Mouse (Mus musculus) limb, embryonic 13.5 days (tissue): ENCODE results near the gene Aym1. TPM values are rescaled to one million over a fixed set of nuclear protein-coding genes. Genes with fewer than 3 reads are reported as not detected.

Experiments
- ATAC-seq: fragments of 200-750 bp; cut with Nextera tagmentation; 2 replicates; pipeline ENCODE4 v1.8.0; 2017; ENCODE audit warnings: low read depth, moderate number of reproducible peaks, moderate TSS enrichment; ENCODE audit not compliant: low FRiP score
- H3K27ac ChIP-seq: fragments of 300-500 bp; sonication (generic); 2 replicates; pipeline ENCODE4 v1.5.1; 2015; ENCODE audit warnings: inconsistent platforms, mild to moderate bottlenecking, moderate library complexity
- H3K27me3 ChIP-seq: fragments of 300-500 bp; sonication (generic); 2 replicates; pipeline ENCODE4 v1.6.1; 2015; ENCODE audit warnings: mild to moderate bottlenecking, inconsistent platforms
- H3K36me3 ChIP-seq: fragments of 300-500 bp; sonication (generic); 2 replicates; pipeline ENCODE4 v1.6.1; 2015; ENCODE audit warnings: inconsistent platforms, mild to moderate bottlenecking, moderate library complexity
- H3K4me1 ChIP-seq: fragments of 300-500 bp; sonication (generic); 2 replicates; pipeline ENCODE4 v1.6.1; 2015; ENCODE audit warnings: inconsistent platforms
- H3K4me2 ChIP-seq: fragments of 300-500 bp; sonication (generic); replicated peaks from 2 replicates; pipeline ENCODE4 v1.6.1; 2015; ENCODE audit warnings: inconsistent platforms, mild to moderate bottlenecking, moderate library complexity
- H3K4me3 ChIP-seq: fragments of 300-500 bp; sonication (generic); 2 replicates; pipeline ENCODE4 v1.5.1; 2015; ENCODE audit warnings: moderate library complexity, mild to moderate bottlenecking, inconsistent platforms
- H3K9ac ChIP-seq: fragments of 300-500 bp; sonication (generic); 2 replicates; pipeline ENCODE4 v1.6.1; 2015; ENCODE audit warnings: mild to moderate bottlenecking, inconsistent platforms
- H3K9me3 ChIP-seq: fragments of 300-500 bp; sonication (generic); 2 replicates; pipeline ENCODE4 v1.6.1; 2016; ENCODE audit warnings: inconsistent platforms
- WGBS: fragments of 180-500 bp; shearing (Covaris S2); methylation state at CpG from one replicate; pipeline ENCODE4 v1.1.7; 2015; 5-methylcytosine and 5-hydroxymethylcytosine counted together
- microRNA-seq: library from miRNA; unstranded; fragments of <30 nt; microRNA quantifications from one replicate; pipeline ENCODE4, GENCODE M21; 2016
- polyA plus RNA-seq: library from polyadenylated mRNA; unstranded; fragments of >200 nt; fragmentation: Nextera tagmentation; extraction: Ambion mirVana; gene quantifications from 2 replicates; pipeline ENCODE4 v1.2.1, GENCODE M21; 2015

Gene Aym1
- polyA plus RNA-seq, 1 experiment from 2014 or later: not detected

DNA sequence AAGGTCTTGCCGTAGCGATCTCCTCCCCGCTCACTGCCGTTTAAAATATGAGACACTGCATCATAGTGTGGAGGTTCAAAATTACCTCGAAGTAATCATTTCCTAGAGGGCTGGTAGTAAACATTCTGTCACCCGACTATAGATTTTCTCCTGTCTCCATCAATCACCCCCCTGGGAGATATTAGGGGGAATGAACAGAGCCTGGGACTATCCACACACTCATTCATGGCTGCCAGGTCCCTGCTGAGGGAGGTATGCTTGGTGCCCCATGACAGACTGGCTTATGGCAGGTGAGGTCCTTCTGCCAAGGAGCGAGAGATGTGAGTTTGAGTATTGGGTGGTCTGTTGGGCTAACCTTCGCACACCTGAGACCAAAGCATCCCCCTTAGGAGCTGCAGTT, 23.5 kb downstream of the Aym1 start:
- H3K9me3 ChIP-seq: no peaks in the 10 kb centered on the region
- no peak overlapping the region for H3K27ac ChIP-seq
- WGBS: 80% methylated on average over 8 of the region's 8 CpGs
- no peak overlapping the region for H3K4me3 ChIP-seq
- H3K36me3 ChIP-seq: no peaks in the 10 kb centered on the region
- 0 out of 2 replicates have a peak, but pooled peaks cover 3% of the 10 kb centered on the region for H3K27me3 ChIP-seq
- H3K4me2 ChIP-seq: no peak overlapping the region
- H3K4me1 ChIP-seq: peaks cover 4% of the 10 kb centered on the region
- no peak overlapping the region for H3K9ac ChIP-seq
- no peak for ATAC-seq

DNA sequence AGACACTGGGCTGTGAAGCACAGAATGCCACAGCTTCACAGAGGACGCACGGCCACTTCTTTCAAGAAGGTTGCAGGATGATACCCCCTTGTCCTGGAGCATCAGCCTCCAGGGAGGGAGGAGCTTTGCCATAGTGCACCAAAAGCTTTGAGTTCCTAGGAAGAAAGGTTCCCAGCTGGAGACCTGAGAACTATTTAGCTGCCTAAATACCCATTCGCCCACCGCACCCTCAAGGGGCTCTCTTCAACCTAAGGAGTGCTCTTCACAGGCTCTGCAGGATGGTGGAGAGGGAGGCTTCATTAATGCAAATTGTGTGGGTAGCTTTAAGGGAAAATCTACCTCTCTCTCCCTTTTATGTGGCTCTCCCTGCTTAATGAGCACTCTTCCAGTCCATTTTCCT, 25.5 kb downstream of the Aym1 start:
- no peaks in the 10 kb centered on the region for H3K9me3 ChIP-seq
- no peak overlapping the region for H3K4me3 ChIP-seq
- H3K4me2 ChIP-seq: no peak overlapping the region
- no peak for ATAC-seq
- no peaks in the 10 kb centered on the region for H3K4me1 ChIP-seq
- H3K36me3 ChIP-seq: no peaks in the 10 kb centered on the region
- H3K9ac ChIP-seq: no peak overlapping the region
- H3K27ac ChIP-seq: no peak overlapping the region
- 0 out of 2 replicates have a peak, but pooled peaks cover 3% of the 10 kb centered on the region for H3K27me3 ChIP-seq
- WGBS: 65% methylated on average over 4 of the region's 4 CpGs

GRCm38 (mm10) chr5:113393766-113394165, 36.7 kb downstream of the Aym1 start:
- Histone ChIP-seq H3K4me3 (no peak overlapping the region), H3K27me3 (peaks cover 13% of the 10 kb centered on the region; the same call in 1 of the 2 replicates), H3K9ac (no peak overlapping the region), H3K27ac (no peak overlapping the region), H3K4me1 (no peaks in the 10 kb centered on the region), H3K4me2 (no peak overlapping the region), H3K9me3 (no peaks in the 10 kb centered on the region), H3K36me3 (no peaks in the 10 kb centered on the region)
- ATAC-seq: no peak
- WGBS: 60% methylated on average over 8 of the region's 8 CpGs

- Histone ChIP-seq H3K27ac (no peak overlapping the region), H3K27me3 (peaks cover 13% of the 10 kb centered on the region; the same call in 1 of the 2 replicates), H3K4me3 (no peak overlapping the region), H3K36me3 (no peaks in the 10 kb centered on the region), H3K4me2 (no peak overlapping the region), H3K9me3 (peaks cover 10% of the 10 kb centered on the region), H3K9ac (no peak overlapping the region), H3K4me1 (no peaks in the 10 kb centered on the region)
- ATAC-seq: no peak
- WGBS: 76% methylated on average over 17 of the region's 17 CpGs
Measured at GRCm38 (mm10) chr5:113396286-113396934, 39.3 kb downstream of the Aym1 start.

DNA sequence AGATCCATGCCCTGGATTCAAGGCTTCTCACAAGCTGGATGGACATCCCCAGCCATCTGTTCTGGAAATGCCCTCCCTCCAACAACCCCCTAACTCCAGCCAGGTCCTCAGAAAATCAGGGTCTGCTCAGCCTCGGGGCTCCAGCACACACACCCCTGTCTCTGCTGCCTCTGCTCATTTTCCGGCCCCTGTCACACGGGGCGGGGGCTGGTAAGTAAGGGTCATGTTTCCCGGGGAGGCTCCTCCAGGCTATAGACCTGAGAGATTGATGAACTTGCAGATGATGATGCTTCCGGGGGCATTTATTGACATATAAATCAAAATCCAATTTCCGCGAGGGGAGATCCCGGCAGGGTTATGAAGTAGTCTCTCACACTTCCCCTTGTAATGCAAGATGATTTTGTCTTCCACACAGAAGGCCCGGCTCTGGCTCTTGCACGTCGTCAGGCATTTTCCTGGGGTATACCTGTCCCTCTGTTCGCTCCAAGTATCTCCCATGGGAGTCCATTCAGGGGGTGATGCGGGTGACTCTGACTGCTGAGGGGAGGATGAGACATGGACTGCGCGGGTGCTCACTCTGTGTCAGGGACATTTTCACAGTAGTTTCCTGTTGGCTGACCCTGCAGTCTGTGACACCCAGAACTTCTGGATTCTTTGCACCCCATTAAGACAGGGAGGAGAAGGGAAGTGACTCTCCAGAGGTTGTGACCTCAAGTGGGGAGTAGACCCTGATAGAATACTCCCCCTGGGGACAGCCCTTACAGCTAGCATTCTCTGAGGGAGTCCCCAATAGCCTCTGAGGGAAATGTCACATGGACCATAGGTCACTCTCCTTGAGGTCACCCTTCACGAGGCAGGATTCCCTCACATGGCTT, 40.6 kb downstream of the Aym1 start:
- H3K27ac ChIP-seq: no peak overlapping the region
- peaks cover 10% of the 10 kb centered on the region for H3K9me3 ChIP-seq
- no peaks in the 10 kb centered on the region for H3K36me3 ChIP-seq
- ATAC-seq: no peak
- WGBS: 59% methylated on average over 17 of the region's 17 CpGs
- H3K9ac ChIP-seq: no peak overlapping the region
- H3K4me3 ChIP-seq: no peak overlapping the region
- no peaks in the 10 kb centered on the region for H3K4me1 ChIP-seq
- H3K4me2 ChIP-seq: no peak overlapping the region
- peaks cover 8% of the 10 kb centered on the region; the same call in 1 of the 2 replicates for H3K27me3 ChIP-seq

DNA sequence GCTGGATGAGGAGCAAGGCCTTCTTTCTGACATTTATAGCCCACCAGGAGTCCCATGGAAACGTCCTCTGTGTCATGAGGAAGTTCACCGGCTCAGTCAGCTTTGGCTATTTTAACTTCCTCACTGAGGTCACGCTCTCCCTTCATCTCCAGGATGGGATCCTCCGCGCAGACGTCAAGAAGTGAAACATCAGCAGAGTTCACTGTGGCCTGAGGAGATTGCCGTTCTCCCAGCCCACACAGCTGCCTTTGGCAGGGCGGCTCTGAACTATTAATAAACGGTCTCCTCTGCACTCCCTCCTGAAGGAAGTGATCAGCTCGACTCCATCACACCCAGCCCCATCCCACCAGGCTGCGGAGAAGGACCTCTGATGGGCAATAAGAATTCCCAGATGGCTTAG, 45.6 kb downstream of the Aym1 start:
- WGBS: 56% methylated on average over 11 of the region's 11 CpGs
- no peaks in the 10 kb centered on the region for H3K36me3 ChIP-seq
- ATAC-seq: no peak
- no peak overlapping the region for H3K27ac ChIP-seq
- H3K4me3 ChIP-seq: no peak overlapping the region
- H3K9me3 ChIP-seq: peaks cover 10% of the 10 kb centered on the region
- H3K27me3 ChIP-seq: no peaks in the 10 kb centered on the region
- H3K4me1 ChIP-seq: no peaks in the 10 kb centered on the region
- no peak overlapping the region for H3K9ac ChIP-seq
- no peak overlapping the region for H3K4me2 ChIP-seq

DNA sequence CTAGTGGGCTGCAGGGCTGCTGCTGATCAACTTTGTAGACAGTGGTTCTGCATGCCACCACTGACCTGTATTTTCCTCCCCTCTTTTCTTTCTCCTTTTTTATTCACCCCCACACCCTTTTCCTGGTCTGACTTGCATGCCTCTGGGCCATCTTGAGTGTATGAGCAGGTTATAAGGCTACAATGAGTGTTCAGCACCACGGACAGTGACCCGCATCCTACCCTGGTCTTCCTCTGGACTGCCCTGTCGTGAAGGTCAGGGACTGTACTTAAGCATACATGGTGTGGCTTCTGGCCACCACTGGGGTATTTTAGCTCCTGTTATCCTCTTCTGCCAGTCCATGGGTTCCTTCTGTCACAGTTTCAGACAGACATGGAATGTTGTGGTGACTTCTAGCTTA, 50.3 kb downstream of the Aym1 start:
- no peaks in the 10 kb centered on the region for H3K4me1 ChIP-seq
- no peaks in the 10 kb centered on the region for H3K36me3 ChIP-seq
- 3% methylated on average over 3 of the region's 3 CpGs for WGBS
- H3K9ac ChIP-seq: no peak overlapping the region
- H3K27me3 ChIP-seq: no peaks in the 10 kb centered on the region; the same call in 1 of the 2 replicates
- H3K9me3 ChIP-seq: no peaks in the 10 kb centered on the region; the same call in 1 of the 2 replicates
- H3K4me3 ChIP-seq: no peak overlapping the region
- no peak overlapping the region for H3K27ac ChIP-seq
- H3K4me2 ChIP-seq: no peak overlapping the region
- ATAC-seq: no peak

Small RNA genes within 50 kb of the gene (microRNA-seq; reads per million reads assigned to microRNA genes)
- gene Mir7229 (not detected), gene Mir7230 (not detected)

Other genes with a start within 250 kb of the Aym1 start
- gene 2900026A02Rik, start 136.1 kb upstream of the Aym1 start, polyA plus RNA-seq: 6.0 and 7.2 TPM in 2 replicates
- not detected in 2 replicates for gene Tmem211, start 130.4 kb upstream of the Aym1 start, polyA plus RNA-seq
- gene Sgsm1, start 46.5 kb upstream of the Aym1 start, polyA plus RNA-seq: 2.7 and 3.4 TPM in 2 replicates
- gene Wscd2, start 133.0 kb downstream of the Aym1 start, polyA plus RNA-seq: 7.0 and 7.1 TPM in 2 replicates